Mouse (Mus musculus): ENCODE measurements around the gene Kmt2e. TPM values are rescaled to one million over a fixed set of nuclear protein-coding genes. Genes with fewer than 3 reads are reported as not detected.

The Kmt2e gene
- polyA plus RNA-seq, 1 experiment from 2014 or later = 198 TPM

DNA sequence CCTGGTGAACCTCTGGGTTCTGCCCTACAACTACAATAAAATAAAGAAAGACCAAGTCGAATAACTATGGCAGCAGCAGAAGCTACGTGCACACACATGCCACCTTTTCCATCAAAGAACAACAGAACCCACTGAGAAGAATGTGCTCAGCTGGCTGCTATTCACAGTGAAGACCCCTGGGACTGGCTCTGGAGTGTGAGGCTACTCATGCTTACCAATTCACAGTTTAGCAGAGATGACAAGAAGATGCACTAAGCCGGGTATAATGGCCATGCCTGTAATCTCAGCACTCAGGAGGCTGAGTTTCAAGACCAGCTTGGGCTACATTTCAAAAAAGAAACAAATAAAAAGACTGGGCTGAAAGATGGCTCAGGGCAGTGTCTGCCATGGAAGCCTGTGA, 82.7 kb downstream of the Kmt2e start:
- no peaks in the 10 kb centered on the region for H3K9me3 ChIP-seq (ENCODE audit: control insufficient read depth, low read length)
- no peak overlapping the region for H3K27ac ChIP-seq (ENCODE audit: low read length)

DNA sequence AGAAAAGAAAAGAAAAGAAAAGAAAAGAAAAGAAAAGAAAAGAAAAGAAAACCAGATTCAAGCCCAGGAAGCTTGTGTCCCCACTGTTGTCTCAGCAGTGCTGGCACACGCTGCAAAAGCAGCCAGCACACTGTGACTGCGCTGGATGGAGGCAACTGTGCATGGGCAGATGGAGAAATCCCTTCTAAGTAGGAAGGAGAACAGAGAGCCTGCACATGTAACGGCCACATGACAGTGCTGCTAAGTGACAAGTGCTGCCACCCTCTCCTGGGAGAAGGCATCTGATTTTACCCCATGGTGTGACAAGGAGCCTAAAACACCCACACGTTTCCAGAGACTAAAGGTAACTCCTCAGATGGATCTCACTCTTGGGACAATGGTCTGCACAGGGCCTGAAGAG, 83.6 kb downstream of the Kmt2e start:
- no peak for ATAC-seq
- no peak overlapping the region for H3K27ac ChIP-seq (ENCODE audit: low read length)

More for the DNA sequence above, 82.7 kb downstream of the Kmt2e start:
- Histone ChIP-seq H3K4me2 (ENCODE audit: low read length) (no peak overlapping the region), H3K36me3 (ENCODE audit: control insufficient read depth, insufficient read depth) (0 out of 2 replicates have a peak, but pooled peaks cover 2% of the 10 kb centered on the region), H3K4me3 (replicated peaks; ENCODE audit: low read length) (no peak overlapping the region), H3K9ac (replicated peaks; ENCODE audit: low read depth, low read length) (no peak overlapping the region), H3K4me1 (replicated peaks; ENCODE audit: control insufficient read depth, insufficient read depth, low read length) (peaks cover 7% of the 10 kb centered on the region), H3K27me3 (replicated peaks; ENCODE audit: control insufficient read depth, insufficient read depth, low read length) (no peaks in the 10 kb centered on the region)
- no peak for ATAC-seq
- WGBS = 67% methylated on average over 3 of the region's 3 CpGs

GRCm38 (mm10) chr5:23518673-23519072, 84.4 kb downstream of the Kmt2e start:
- peaks cover 7% of the 10 kb centered on the region for H3K4me1 ChIP-seq (replicated peaks; ENCODE audit: control insufficient read depth, insufficient read depth, low read length)
- no peak overlapping the region for H3K27ac ChIP-seq (ENCODE audit: low read length)
- H3K27me3 ChIP-seq (replicated peaks; ENCODE audit: control insufficient read depth, insufficient read depth, low read length) = no peaks in the 10 kb centered on the region
- ATAC-seq = no peak
- no peaks in the 10 kb centered on the region for H3K9me3 ChIP-seq (ENCODE audit: control insufficient read depth, low read length)
- H3K4me2 ChIP-seq (ENCODE audit: low read length) = no peak overlapping the region
- no peak overlapping the region for H3K9ac ChIP-seq (replicated peaks; ENCODE audit: low read depth, low read length)
- 81% methylated on average over 3 of the region's 3 CpGs for WGBS
- no peaks in the 10 kb centered on the region for H3K36me3 ChIP-seq (ENCODE audit: control insufficient read depth, insufficient read depth)
- no peak overlapping the region for H3K4me3 ChIP-seq (replicated peaks; ENCODE audit: low read length)

More for the DNA sequence above, 83.6 kb downstream of the Kmt2e start:
- H3K4me1 ChIP-seq (replicated peaks; ENCODE audit: control insufficient read depth, insufficient read depth, low read length) = peaks cover 7% of the 10 kb centered on the region
- H3K27me3 ChIP-seq (replicated peaks; ENCODE audit: control insufficient read depth, insufficient read depth, low read length) = no peaks in the 10 kb centered on the region
- H3K9ac ChIP-seq (replicated peaks; ENCODE audit: low read depth, low read length) = no peak overlapping the region
- 0 out of 2 replicates have a peak, but pooled peaks cover 2% of the 10 kb centered on the region for H3K36me3 ChIP-seq (ENCODE audit: control insufficient read depth, insufficient read depth)
- 52% methylated on average over 4 of the region's 4 CpGs for WGBS
- H3K9me3 ChIP-seq (ENCODE audit: control insufficient read depth, low read length) = no peaks in the 10 kb centered on the region
- no peak overlapping the region for H3K4me3 ChIP-seq (replicated peaks; ENCODE audit: low read length)
- no peak overlapping the region for H3K4me2 ChIP-seq (ENCODE audit: low read length)

GRCm38 (mm10) chr5:23519679-23520078, 85.4 kb downstream of the Kmt2e start:
- H3K4me2 ChIP-seq (ENCODE audit: low read length) = no peak overlapping the region
- H3K4me3 ChIP-seq (replicated peaks; ENCODE audit: low read length) = no peak overlapping the region
- H3K27ac ChIP-seq (ENCODE audit: low read length) = no peak overlapping the region
- no peak for ATAC-seq
- no peaks in the 10 kb centered on the region for H3K27me3 ChIP-seq (replicated peaks; ENCODE audit: control insufficient read depth, insufficient read depth, low read length)
- H3K9ac ChIP-seq (replicated peaks; ENCODE audit: low read depth, low read length) = no peak overlapping the region
- H3K36me3 ChIP-seq (ENCODE audit: control insufficient read depth, insufficient read depth) = peaks cover 4% of the 10 kb centered on the region; the same call in 1 of the 2 replicates
- H3K4me1 ChIP-seq (replicated peaks; ENCODE audit: control insufficient read depth, insufficient read depth, low read length) = peaks cover 7% of the 10 kb centered on the region
- 98% methylated on average over 3 of the region's 3 CpGs for WGBS
- no peaks in the 10 kb centered on the region for H3K9me3 ChIP-seq (ENCODE audit: control insufficient read depth, low read length)

DNA sequence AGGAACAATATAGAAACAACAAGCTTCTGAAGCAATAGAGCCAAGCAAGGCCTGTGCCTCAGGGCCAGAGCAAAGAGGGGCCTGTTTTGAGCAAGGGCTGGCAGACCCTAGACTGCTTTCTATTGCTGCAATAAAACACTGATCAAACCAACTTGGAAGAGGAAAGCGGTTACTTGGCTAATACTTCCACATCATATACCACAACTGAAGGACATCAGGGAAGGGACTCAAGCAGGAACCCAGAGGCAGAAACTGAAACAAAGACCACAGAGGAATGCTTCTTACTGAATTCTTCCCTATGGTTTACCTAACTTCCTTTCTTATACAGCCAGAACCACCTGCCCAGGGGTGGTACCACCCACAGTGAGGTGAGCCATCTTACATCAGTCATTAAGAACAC, 87.4 kb downstream of the Kmt2e start:
- H3K4me3 ChIP-seq (replicated peaks; ENCODE audit: low read length) = no peak overlapping the region
- no peak for ATAC-seq
- no peak overlapping the region for H3K4me2 ChIP-seq (ENCODE audit: low read length)
- no peak overlapping the region for H3K27ac ChIP-seq (ENCODE audit: low read length)
- no peaks in the 10 kb centered on the region for H3K27me3 ChIP-seq (replicated peaks; ENCODE audit: control insufficient read depth, insufficient read depth, low read length)
- H3K9me3 ChIP-seq (ENCODE audit: control insufficient read depth, low read length) = no peaks in the 10 kb centered on the region
- peaks cover 4% of the 10 kb centered on the region; the same call in 1 of the 2 replicates for H3K36me3 ChIP-seq (ENCODE audit: control insufficient read depth, insufficient read depth)
- peaks cover 7% of the 10 kb centered on the region for H3K4me1 ChIP-seq (replicated peaks; ENCODE audit: control insufficient read depth, insufficient read depth, low read length)
- whole genome bisulfite sequencing = 92% methylated on average over 1 of the region's 1 CpGs
- H3K9ac ChIP-seq (replicated peaks; ENCODE audit: low read depth, low read length) = no peak overlapping the region

DNA sequence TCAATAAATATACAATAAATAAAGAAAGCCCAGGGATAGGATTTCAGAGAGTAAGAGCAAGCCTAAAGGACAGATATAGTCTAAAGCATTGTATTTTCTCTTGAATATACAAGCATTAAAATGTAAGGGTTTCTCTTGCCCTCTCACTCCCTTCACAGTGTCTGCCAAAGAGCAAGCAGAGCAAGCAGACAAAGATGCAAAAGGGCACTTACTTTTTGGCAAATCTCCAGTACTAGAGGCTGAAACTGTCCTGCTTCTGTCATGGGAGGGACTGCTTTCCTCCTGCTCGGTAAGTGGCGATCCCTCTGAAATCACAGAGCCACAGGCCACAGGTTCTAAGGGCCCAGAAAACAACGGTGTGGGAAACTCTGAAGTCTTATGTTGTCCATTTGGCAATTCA, 89.7 kb downstream of the Kmt2e start:
- Histone ChIP-seq H3K27ac (ENCODE audit: low read length) (no peak overlapping the region), H3K4me1 (replicated peaks; ENCODE audit: control insufficient read depth, insufficient read depth, low read length) (peaks cover 3% of the 10 kb centered on the region), H3K27me3 (replicated peaks; ENCODE audit: control insufficient read depth, insufficient read depth, low read length) (no peaks in the 10 kb centered on the region), H3K9me3 (ENCODE audit: control insufficient read depth, low read length) (no peaks in the 10 kb centered on the region), H3K36me3 (ENCODE audit: control insufficient read depth, insufficient read depth) (peaks cover 4% of the 10 kb centered on the region; the same call in 1 of the 2 replicates), H3K9ac (replicated peaks; ENCODE audit: low read depth, low read length) (no peak overlapping the region), H3K4me3 (replicated peaks; ENCODE audit: low read length) (no peak overlapping the region), H3K4me2 (ENCODE audit: low read length) (no peak overlapping the region)
- 67% methylated on average over 3 of the region's 3 CpGs for WGBS
- no peak for ATAC-seq

DNA sequence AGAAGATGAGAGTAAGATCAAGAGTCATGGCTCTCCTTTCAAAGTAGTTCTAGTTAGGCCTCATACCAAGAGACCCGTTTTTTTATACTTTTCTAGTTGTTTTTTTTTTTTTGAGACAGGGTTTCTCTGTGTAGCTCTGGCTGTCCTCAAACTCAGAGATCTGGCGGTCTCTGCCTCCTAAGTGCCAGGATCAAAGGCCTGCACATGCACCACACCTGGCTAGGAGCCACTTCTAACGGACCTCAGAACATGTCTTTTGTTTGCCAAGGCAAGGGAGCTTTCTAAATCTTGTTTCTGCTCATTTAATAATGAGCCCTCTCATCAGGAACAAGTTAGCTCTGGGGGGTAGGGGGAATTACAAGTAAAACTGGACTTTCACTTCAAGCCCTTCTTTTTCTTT, 90.4 kb downstream of the Kmt2e start:
- H3K4me1 ChIP-seq (replicated peaks; ENCODE audit: control insufficient read depth, insufficient read depth, low read length) = no peaks in the 10 kb centered on the region
- no peaks in the 10 kb centered on the region for H3K9me3 ChIP-seq (ENCODE audit: control insufficient read depth, low read length)
- no peak overlapping the region for H3K27ac ChIP-seq (ENCODE audit: low read length)
- no peak overlapping the region for H3K9ac ChIP-seq (replicated peaks; ENCODE audit: low read depth, low read length)
- H3K4me3 ChIP-seq (replicated peaks; ENCODE audit: low read length) = no peak overlapping the region
- H3K27me3 ChIP-seq (replicated peaks; ENCODE audit: control insufficient read depth, insufficient read depth, low read length) = no peaks in the 10 kb centered on the region
- peaks cover 4% of the 10 kb centered on the region; the same call in 1 of the 2 replicates for H3K36me3 ChIP-seq (ENCODE audit: control insufficient read depth, insufficient read depth)
- no peak for ATAC-seq
- no peak overlapping the region for H3K4me2 ChIP-seq (ENCODE audit: low read length)
- WGBS = 61% methylated on average over 3 of the region's 3 CpGs

DNA sequence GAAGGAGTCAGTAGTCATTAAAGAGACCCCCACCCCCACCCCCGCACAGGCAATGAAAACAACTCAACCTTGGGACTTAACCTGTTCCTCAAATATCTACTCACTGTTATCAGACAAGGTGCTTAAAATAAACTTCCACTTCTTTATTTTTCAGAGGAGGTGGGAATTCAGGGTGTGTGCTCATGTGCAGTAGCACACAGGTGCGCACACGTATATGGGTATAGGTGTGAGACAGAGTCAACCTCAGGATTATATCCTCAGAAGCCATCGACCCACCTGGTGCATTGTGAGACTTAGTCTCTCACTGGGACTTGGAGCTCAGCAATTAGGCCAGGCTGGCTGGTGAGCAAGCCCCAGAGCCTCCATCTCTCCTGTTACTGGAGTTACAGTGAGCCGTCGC, 96.9 kb downstream of the Kmt2e start:
- Histone ChIP-seq H3K27me3 (replicated peaks; ENCODE audit: control insufficient read depth, insufficient read depth, low read length) (no peaks in the 10 kb centered on the region), H3K4me3 (replicated peaks; ENCODE audit: low read length) (no peak overlapping the region), H3K27ac (ENCODE audit: low read length) (no peak overlapping the region), H3K4me2 (ENCODE audit: low read length) (no peak overlapping the region), H3K4me1 (replicated peaks; ENCODE audit: control insufficient read depth, insufficient read depth, low read length) (peaks cover 5% of the 10 kb centered on the region; the same call in 1 of the 2 replicates), H3K36me3 (ENCODE audit: control insufficient read depth, insufficient read depth) (no peaks in the 10 kb centered on the region), H3K9ac (replicated peaks; ENCODE audit: low read depth, low read length) (no peak overlapping the region), H3K9me3 (ENCODE audit: control insufficient read depth, low read length) (no peaks in the 10 kb centered on the region)
- no peak for ATAC-seq
- 96% methylated on average over 6 of the region's 6 CpGs for WGBS

- no peaks in the 10 kb centered on the region for H3K36me3 ChIP-seq (ENCODE audit: control insufficient read depth, insufficient read depth)
- no peak overlapping the region for H3K9ac ChIP-seq (replicated peaks; ENCODE audit: low read depth, low read length)
- H3K4me3 ChIP-seq (replicated peaks; ENCODE audit: low read length) = no peak overlapping the region
- peaks cover 5% of the 10 kb centered on the region; the same call in 1 of the 2 replicates for H3K4me1 ChIP-seq (replicated peaks; ENCODE audit: control insufficient read depth, insufficient read depth, low read length)
- H3K27ac ChIP-seq (ENCODE audit: low read length) = no peak overlapping the region
- H3K27me3 ChIP-seq (replicated peaks; ENCODE audit: control insufficient read depth, insufficient read depth, low read length) = no peaks in the 10 kb centered on the region
- 85% methylated on average over 7 of the region's 7 CpGs for whole genome bisulfite sequencing
- H3K4me2 ChIP-seq (ENCODE audit: low read length) = no peak overlapping the region
- no peak for ATAC-seq
- H3K9me3 ChIP-seq (ENCODE audit: control insufficient read depth, low read length) = no peaks in the 10 kb centered on the region
Observed at GRCm38 (mm10) chr5:23531541-23532096, 97.4 kb downstream of the Kmt2e start.

Data from forebrain, embryonic 16.5 days (tissue).